Mouse (Mus musculus): ENCODE data around the gene Ppat. TPM values are rescaled to one million over a fixed set of nuclear protein-coding genes. Genes with fewer than 3 reads are reported as not detected.

Ppat gene
- total and polyA plus RNA-seq, 3 experiments: 5.5 to 17.6 (median 13.3) TPM

GRCm38 (mm10) chr5:76964651-76965050 is 13.3 kb upstream of the Ppat start:
- no peaks in the 10 kb centered on the region for H3K79me2 ChIP-seq (replicated peaks; ENCODE audit: control insufficient read depth, insufficient read depth, low read length)
- no peak overlapping the region for H3K27ac ChIP-seq
- H3K36me3 ChIP-seq (ENCODE audit: control insufficient read depth, insufficient read depth, low read length): peaks cover 10% of the 10 kb centered on the region
- intact Hi-C loops (cut with DNase I): no loop called here
- no peak overlapping the region for H3K9ac ChIP-seq (ENCODE audit: low read depth, low read length)
- 86% methylated on average over 3 of the region's 3 CpGs for WGBS
- no peak for TF ChIP-seq POLR2A (IDR thresholded peaks at IDR 0.05; ENCODE audit: insufficient read depth, low read depth, low read length)
- peak; percentile 51 for TF ChIP-seq CTCF (IDR thresholded peaks at IDR 0.05)
- DNase-seq: no peak
- H3K4me3 ChIP-seq: no peak overlapping the region
- H3K4me1 ChIP-seq (ENCODE audit: control insufficient read depth, insufficient read depth, low read length): no peaks in the 10 kb centered on the region
- no peaks in the 10 kb centered on the region for H3K27me3 ChIP-seq (ENCODE audit: control insufficient read depth, insufficient read depth, low read length)

GRCm38 (mm10) chr5:76962545-76962944 is 11.2 kb upstream of the Ppat start:
- Histone ChIP-seq H3K4me3 (no peak overlapping the region), H3K27ac (no peak overlapping the region), H3K4me1 (ENCODE audit: control insufficient read depth, insufficient read depth, low read length) (no peaks in the 10 kb centered on the region), H3K36me3 (ENCODE audit: control insufficient read depth, insufficient read depth, low read length) (peaks cover 17% of the 10 kb centered on the region), H3K27me3 (ENCODE audit: control insufficient read depth, insufficient read depth, low read length) (no peaks in the 10 kb centered on the region), H3K9ac (ENCODE audit: low read depth, low read length) (no peak overlapping the region), H3K79me2 (replicated peaks; ENCODE audit: control insufficient read depth, insufficient read depth, low read length) (no peaks in the 10 kb centered on the region)
- intact Hi-C loops (cut with DNase I): no loop called here
- WGBS: 73% methylated on average over 11 of the region's 11 CpGs
- DNase-seq: no peak
- no peak for TF ChIP-seq EP300 (IDR thresholded peaks at IDR 0.05; ENCODE audit: insufficient read depth, low read depth, low read length)
- TF ChIP-seq CTCF (IDR thresholded peaks at IDR 0.05): no peak
- no peak for TF ChIP-seq POLR2A (IDR thresholded peaks at IDR 0.05; ENCODE audit: insufficient read depth, low read depth, low read length)

- Histone ChIP-seq H3K9ac (ENCODE audit: low read depth, low read length) (no peak overlapping the region), H3K4me1 (ENCODE audit: control insufficient read depth, insufficient read depth, low read length) (peaks cover 4% of the 10 kb centered on the region; the same call in 1 of the 2 replicates), H3K36me3 (ENCODE audit: control insufficient read depth, insufficient read depth, low read length) (peaks cover 24% of the 10 kb centered on the region), H3K27ac (no peak overlapping the region), H3K4me3 (no peak overlapping the region), H3K27me3 (ENCODE audit: control insufficient read depth, insufficient read depth, low read length) (no peaks in the 10 kb centered on the region), H3K79me2 (replicated peaks; ENCODE audit: control insufficient read depth, insufficient read depth, low read length) (peaks cover 2% of the 10 kb centered on the region)
- WGBS: 74% methylated on average over 5 of the region's 5 CpGs
- DNase-seq: no peak
- intact Hi-C loops (cut with DNase I): no loop called here
- TF ChIP-seq POLR2A (IDR thresholded peaks at IDR 0.05; ENCODE audit: insufficient read depth, low read depth, low read length) (no peak), EP300 (IDR thresholded peaks at IDR 0.05; ENCODE audit: insufficient read depth, low read depth, low read length) (no peak), CTCF (IDR thresholded peaks at IDR 0.05) (no peak)
These were observed 8.2 kb upstream of the Ppat start for GRCm38 (mm10) chr5:76959587-76959986.

- no peak for DNase-seq
- peaks cover 8% of the 10 kb centered on the region for H3K4me1 ChIP-seq (ENCODE audit: control insufficient read depth, insufficient read depth, low read length)
- H3K4me3 ChIP-seq: no peak overlapping the region
- no peaks in the 10 kb centered on the region for H3K27me3 ChIP-seq (ENCODE audit: control insufficient read depth, insufficient read depth, low read length)
- H3K27ac ChIP-seq: no peak overlapping the region
- 94% methylated on average over 1 of the region's 1 CpGs for WGBS
- H3K36me3 ChIP-seq (ENCODE audit: control insufficient read depth, insufficient read depth, low read length): peaks cover 28% of the 10 kb centered on the region
- intact Hi-C loops (cut with DNase I): no loop called here
- no peak overlapping the region for H3K9ac ChIP-seq (ENCODE audit: low read depth, low read length)
- H3K79me2 ChIP-seq (replicated peaks; ENCODE audit: control insufficient read depth, insufficient read depth, low read length): peaks cover 2% of the 10 kb centered on the region
- no peak for TF ChIP-seq EP300 (IDR thresholded peaks at IDR 0.05; ENCODE audit: insufficient read depth, low read depth, low read length)
- peak; percentile 41 for TF ChIP-seq CTCF (IDR thresholded peaks at IDR 0.05)
These were observed 6.6 kb upstream of the Ppat start for GRCm38 (mm10) chr5:76957954-76958353.

- Histone ChIP-seq H3K4me1 (ENCODE audit: control insufficient read depth, insufficient read depth, low read length) (peaks cover 10% of the 10 kb centered on the region), H3K9ac (ENCODE audit: low read depth, low read length) (no peak overlapping the region), H3K36me3 (ENCODE audit: control insufficient read depth, insufficient read depth, low read length) (peaks cover 27% of the 10 kb centered on the region), H3K4me3 (no peak overlapping the region), H3K27me3 (ENCODE audit: control insufficient read depth, insufficient read depth, low read length) (no peaks in the 10 kb centered on the region), H3K79me2 (replicated peaks; ENCODE audit: control insufficient read depth, insufficient read depth, low read length) (peaks cover 2% of the 10 kb centered on the region), H3K27ac (no peak overlapping the region)
- WGBS: 55% methylated on average over 4 of the region's 4 CpGs
- TF ChIP-seq EP300 (IDR thresholded peaks at IDR 0.05; ENCODE audit: insufficient read depth, low read depth, low read length) (no peak), POLR2A (IDR thresholded peaks at IDR 0.05; ENCODE audit: insufficient read depth, low read depth, low read length) (no peak), CTCF (IDR thresholded peaks at IDR 0.05) (no peak)
- intact Hi-C loops (cut with DNase I): no loop called here
- no peak for DNase-seq
These were observed 4.1 kb upstream of the Ppat start for GRCm38 (mm10) chr5:76955474-76955873.

GRCm38 (mm10) chr5:76954271-76954900 is 3.0 kb upstream of the Ppat start:
- TF ChIP-seq EP300 (IDR thresholded peaks at IDR 0.05; ENCODE audit: insufficient read depth, low read depth, low read length): no peak
- TF ChIP-seq POLR2A (IDR thresholded peaks at IDR 0.05; ENCODE audit: insufficient read depth, low read depth, low read length): no peak
- TF ChIP-seq CTCF (IDR thresholded peaks at IDR 0.05): no peak
- Histone ChIP-seq H3K4me1 (ENCODE audit: control insufficient read depth, insufficient read depth, low read length) (peaks cover 10% of the 10 kb centered on the region), H3K9ac (ENCODE audit: low read depth, low read length) (no peak overlapping the region), H3K4me3 (no peak overlapping the region), H3K36me3 (ENCODE audit: control insufficient read depth, insufficient read depth, low read length) (peaks cover 25% of the 10 kb centered on the region), H3K27ac (no peak overlapping the region), H3K27me3 (ENCODE audit: control insufficient read depth, insufficient read depth, low read length) (no peaks in the 10 kb centered on the region), H3K79me2 (replicated peaks; ENCODE audit: control insufficient read depth, insufficient read depth, low read length) (peaks cover 2% of the 10 kb centered on the region)
- no peak for DNase-seq
- intact Hi-C loops (cut with DNase I): no loop called here
- WGBS: 47% methylated on average over 6 of the region's 6 CpGs
